Mouse (Mus musculus): ENCODE data around the gene Epb41. TPM values are rescaled to one million over a fixed set of nuclear protein-coding genes. Genes with fewer than 3 reads are reported as not detected.
A peak's percentile ranks its signal among the peaks of the same experiment; 100 is the strongest.

Gene Epb41
- polyA plus RNA-seq, 1 experiment from 2014 or later: 73.3 TPM

GRCm38 (mm10) chr4:132099548-132099947, 24.4 kb upstream of the Epb41 start:
- DNase-seq (ENCODE audit: low spot score): no peak
- no peaks in the 10 kb centered on the region for H3K9me3 ChIP-seq (ENCODE audit: control insufficient read depth, low read length)

GRCm38 (mm10) chr4:132095043-132095442, 19.9 kb upstream of the Epb41 start:
- Histone ChIP-seq H3K9me3 (ENCODE audit: control insufficient read depth, low read length) (no peaks in the 10 kb centered on the region), H3K27me3 (ENCODE audit: control insufficient read depth, insufficient read depth, low read length) (no peaks in the 10 kb centered on the region), H3K4me3 (replicated peaks; ENCODE audit: low read length) (no peak overlapping the region), H3K36me3 (replicated peaks; ENCODE audit: control insufficient read depth, insufficient read depth) (no peaks in the 10 kb centered on the region), H3K4me2 (replicated peaks) (no peak overlapping the region), H3K4me1 (replicated peaks; ENCODE audit: control insufficient read depth, insufficient read depth, low read length) (no peaks in the 10 kb centered on the region), H3K27ac (no peak overlapping the region), H3K9ac (no peak overlapping the region)
- DNase-seq (ENCODE audit: low spot score) (no peak), ATAC-seq (ENCODE audit: low FRiP score) (no peak)
- 81% methylated on average over 7 of the region's 7 CpGs for WGBS

More at GRCm38 (mm10) chr4:132099548-132099947, 24.4 kb upstream of the Epb41 start:
- Histone ChIP-seq H3K27me3 (ENCODE audit: control insufficient read depth, insufficient read depth, low read length) (no peaks in the 10 kb centered on the region), H3K4me1 (replicated peaks; ENCODE audit: control insufficient read depth, insufficient read depth, low read length) (no peaks in the 10 kb centered on the region), H3K4me3 (replicated peaks; ENCODE audit: low read length) (no peak overlapping the region), H3K9ac (no peak overlapping the region), H3K4me2 (replicated peaks) (no peak overlapping the region), H3K27ac (no peak overlapping the region), H3K36me3 (replicated peaks; ENCODE audit: control insufficient read depth, insufficient read depth) (no peaks in the 10 kb centered on the region)
- ATAC-seq (ENCODE audit: low FRiP score): no peak
- 77% methylated on average over 5 of the region's 5 CpGs for WGBS

- Histone ChIP-seq H3K4me3 (replicated peaks; ENCODE audit: low read length) (no peak overlapping the region), H3K9me3 (ENCODE audit: control insufficient read depth, low read length) (no peaks in the 10 kb centered on the region), H3K36me3 (replicated peaks; ENCODE audit: control insufficient read depth, insufficient read depth) (no peaks in the 10 kb centered on the region), H3K9ac (no peak overlapping the region), H3K27ac (no peak overlapping the region), H3K27me3 (ENCODE audit: control insufficient read depth, insufficient read depth, low read length) (no peaks in the 10 kb centered on the region), H3K4me1 (replicated peaks; ENCODE audit: control insufficient read depth, insufficient read depth, low read length) (no peaks in the 10 kb centered on the region), H3K4me2 (replicated peaks) (no peak overlapping the region)
- WGBS: 90% methylated on average over 5 of the region's 5 CpGs
- DNase-seq (ENCODE audit: low spot score) (no peak), ATAC-seq (ENCODE audit: low FRiP score) (no peak)
Observed at GRCm38 (mm10) chr4:132093928-132094327, 18.8 kb upstream of the Epb41 start.

GRCm38 (mm10) chr4:132093136-132093535, 18.0 kb upstream of the Epb41 start:
- H3K4me2 ChIP-seq (replicated peaks): no peak overlapping the region
- DNase-seq (ENCODE audit: low spot score) (no peak), ATAC-seq (ENCODE audit: low FRiP score) (no peak)
- 70% methylated on average over 6 of the region's 6 CpGs for WGBS
- no peaks in the 10 kb centered on the region for H3K36me3 ChIP-seq (replicated peaks; ENCODE audit: control insufficient read depth, insufficient read depth)
- no peaks in the 10 kb centered on the region for H3K27me3 ChIP-seq (ENCODE audit: control insufficient read depth, insufficient read depth, low read length)
- no peaks in the 10 kb centered on the region for H3K4me1 ChIP-seq (replicated peaks; ENCODE audit: control insufficient read depth, insufficient read depth, low read length)
- no peak overlapping the region for H3K27ac ChIP-seq
- H3K9ac ChIP-seq: no peak overlapping the region
- H3K9me3 ChIP-seq (ENCODE audit: control insufficient read depth, low read length): no peaks in the 10 kb centered on the region
- H3K4me3 ChIP-seq (replicated peaks; ENCODE audit: low read length): no peak overlapping the region

GRCm38 (mm10) chr4:132088921-132089320, 13.8 kb upstream of the Epb41 start:
- no peaks in the 10 kb centered on the region for H3K27me3 ChIP-seq (ENCODE audit: control insufficient read depth, insufficient read depth, low read length)
- 22% methylated on average over 7 of the region's 7 CpGs for WGBS
- ATAC-seq (ENCODE audit: low FRiP score): no peak

GRCm38 (mm10) chr4:132085114-132085513, 10.0 kb upstream of the Epb41 start:
- Histone ChIP-seq H3K4me2 (replicated peaks) (no peak overlapping the region), H3K27ac (no peak overlapping the region), H3K36me3 (replicated peaks; ENCODE audit: control insufficient read depth, insufficient read depth) (no peaks in the 10 kb centered on the region), H3K9ac (no peak overlapping the region), H3K9me3 (ENCODE audit: control insufficient read depth, low read length) (no peaks in the 10 kb centered on the region), H3K27me3 (ENCODE audit: control insufficient read depth, insufficient read depth, low read length) (no peaks in the 10 kb centered on the region), H3K4me3 (replicated peaks; ENCODE audit: low read length) (no peak overlapping the region), H3K4me1 (replicated peaks; ENCODE audit: control insufficient read depth, insufficient read depth, low read length) (no peaks in the 10 kb centered on the region)
- WGBS: 89% methylated on average over 7 of the region's 7 CpGs
- DNase-seq (ENCODE audit: low spot score): no peak
- ATAC-seq (ENCODE audit: low FRiP score): no peak

More at GRCm38 (mm10) chr4:132088921-132089320, 13.8 kb upstream of the Epb41 start:
- Histone ChIP-seq H3K9ac (no peak overlapping the region), H3K36me3 (replicated peaks; ENCODE audit: control insufficient read depth, insufficient read depth) (no peaks in the 10 kb centered on the region), H3K4me2 (replicated peaks) (no peak overlapping the region), H3K9me3 (ENCODE audit: control insufficient read depth, low read length) (no peaks in the 10 kb centered on the region), H3K27ac (no peak overlapping the region), H3K4me3 (replicated peaks; ENCODE audit: low read length) (no peak overlapping the region), H3K4me1 (replicated peaks; ENCODE audit: control insufficient read depth, insufficient read depth, low read length) (no peaks in the 10 kb centered on the region)
- peak; percentile 88 for DNase-seq (ENCODE audit: low spot score)

- Histone ChIP-seq H3K4me1 (replicated peaks; ENCODE audit: control insufficient read depth, insufficient read depth, low read length) (no peaks in the 10 kb centered on the region), H3K9ac (no peak overlapping the region), H3K4me3 (replicated peaks; ENCODE audit: low read length) (no peak overlapping the region), H3K9me3 (ENCODE audit: control insufficient read depth, low read length) (no peaks in the 10 kb centered on the region), H3K4me2 (replicated peaks) (no peak overlapping the region), H3K27ac (no peak overlapping the region), H3K36me3 (replicated peaks; ENCODE audit: control insufficient read depth, insufficient read depth) (no peaks in the 10 kb centered on the region), H3K27me3 (ENCODE audit: control insufficient read depth, insufficient read depth, low read length) (no peaks in the 10 kb centered on the region)
- ATAC-seq (ENCODE audit: low FRiP score) (no peak), DNase-seq (ENCODE audit: low spot score) (no peak)
- WGBS: 77% methylated on average over 4 of the region's 4 CpGs
Observed at GRCm38 (mm10) chr4:132080492-132080983, 5.4 kb upstream of the Epb41 start.

- H3K4me3 ChIP-seq (replicated peaks; ENCODE audit: low read length): no peak overlapping the region
- no peak overlapping the region for H3K9ac ChIP-seq
- H3K4me1 ChIP-seq (replicated peaks; ENCODE audit: control insufficient read depth, insufficient read depth, low read length): peaks cover under 1% of the 10 kb centered on the region; the same call in 1 of the 2 replicates
- DNase-seq (ENCODE audit: low spot score) (peak; percentile 85), ATAC-seq (ENCODE audit: low FRiP score) (no peak)
- no peaks in the 10 kb centered on the region for H3K36me3 ChIP-seq (replicated peaks; ENCODE audit: control insufficient read depth, insufficient read depth)
- H3K9me3 ChIP-seq (ENCODE audit: control insufficient read depth, low read length): no peaks in the 10 kb centered on the region
- WGBS: 17% methylated on average over 19 of the region's 19 CpGs
- no peaks in the 10 kb centered on the region for H3K27me3 ChIP-seq (ENCODE audit: control insufficient read depth, insufficient read depth, low read length)
- H3K4me2 ChIP-seq (replicated peaks): no peak overlapping the region
- no peak overlapping the region for H3K27ac ChIP-seq
Observed at GRCm38 (mm10) chr4:132079555-132080275, 4.6 kb upstream of the Epb41 start.

GRCm38 (mm10) chr4:132078296-132078714, 3.2 kb upstream of the Epb41 start:
- 61% methylated on average over 7 of the region's 7 CpGs for WGBS
- DNase-seq (ENCODE audit: low spot score) (no peak), ATAC-seq (ENCODE audit: low FRiP score) (no peak)
- Histone ChIP-seq H3K9me3 (ENCODE audit: control insufficient read depth, low read length) (no peaks in the 10 kb centered on the region), H3K4me2 (replicated peaks) (no peak overlapping the region), H3K27me3 (ENCODE audit: control insufficient read depth, insufficient read depth, low read length) (no peaks in the 10 kb centered on the region), H3K4me1 (replicated peaks; ENCODE audit: control insufficient read depth, insufficient read depth, low read length) (peaks cover 7% of the 10 kb centered on the region; the same call in 1 of the 2 replicates), H3K27ac (no peak overlapping the region), H3K36me3 (replicated peaks; ENCODE audit: control insufficient read depth, insufficient read depth) (no peaks in the 10 kb centered on the region), H3K9ac (no peak overlapping the region), H3K4me3 (replicated peaks; ENCODE audit: low read length) (no peak overlapping the region)
